Mouse (Mus musculus) left cerebral cortex, postnatal 4 days (tissue): ENCODE measurements around the gene Kdm4a. TPM values are rescaled to one million over a fixed set of nuclear protein-coding genes. Genes with fewer than 3 reads are reported as not detected.

ENCODE experiments used
- microRNA-seq: library from miRNA; unstranded; fragments of <30 nt; microRNA quantifications from one replicate; pipeline ENCODE4 v1.2.0, GENCODE M21; 2022
- total RNA-seq, 2 experiments: library from RNA; stranded (reverse); gene quantifications; 2 replicates each; pipeline ENCODE4 v1.2.3; 2021

Gene Kdm4a
- total RNA-seq, 2 experiments from 2014 or later = 88.8 to 91.8 TPM

Small RNAs within 50 kb of the gene (microRNA-seq; reads per million reads assigned to microRNA genes)
- 3.3 reads per million, percentile 4 among the genes with 10 or more reads in this experiment for gene Mir7226

Other genes with a start within 250 kb of the Kdm4a start
- gene St3gal3, start 45.1 kb downstream of the Kdm4a start, total RNA-seq = 10 to 100 TPM; 36.7 to 38.7 TPM
- gene Ptprf, start 111.4 kb upstream of the Kdm4a start, total RNA-seq = 100 to 1,000 TPM; 229 to 232 TPM
- gene Szt2, start 229.2 kb upstream of the Kdm4a start, total RNA-seq = 10 to 100 TPM; 43.3 to 48.3 TPM
- gene Med8, start 229.3 kb upstream of the Kdm4a start, total RNA-seq = 10 to 100 TPM; 75.7 to 77.6 TPM
- gene Elovl1, start 248.1 kb upstream of the Kdm4a start, total RNA-seq = 10 to 100 TPM; 17.0 to 17.9 TPM